Mouse (Mus musculus) megakaryocyte, embryonic 14.5 days (primary cell): ENCODE data around the gene Sla2. TPM values are rescaled to one million over a fixed set of nuclear protein-coding genes. Genes with fewer than 3 reads are reported as not detected.
"Not testable (repeated sequence)": the region's sequence is repeated elsewhere in the genome, so short reads cannot be mapped to it uniquely, and the experiment has no call there.

Experiments
- H3K27me3 ChIP-seq: replicated peaks from 2 replicates; pipeline ENCODE3; 2012; ENCODE audit warnings: inconsistent platforms
- H3K36me3 ChIP-seq: replicated peaks from 2 replicates; pipeline ENCODE3; 2012; ENCODE audit warnings: low read length, inconsistent platforms, mixed read lengths
- H3K4me1 ChIP-seq: 2 replicates; pipeline ENCODE4 v1.6.1; 2012; ENCODE audit warnings: inconsistent platforms
- H3K4me3 ChIP-seq: replicated peaks from 2 replicates; pipeline ENCODE3; 2012; ENCODE audit warnings: moderate library complexity, mild to moderate bottlenecking, inconsistent platforms
- H3K9me3 ChIP-seq: 2 replicates; pipeline ENCODE4 v1.6.1; 2012; ENCODE audit warnings: inconsistent platforms
- FLI1 ChIP-seq: IDR thresholded peaks from 2 replicates; pipeline ENCODE4 v1.6.1; 2012; ENCODE audit warnings: low read length, inconsistent platforms, mixed read lengths
- GATA1 ChIP-seq: IDR thresholded peaks from 3 replicates; pipeline ENCODE4 v1.6.1; 2012; ENCODE audit warnings: mixed read lengths, low read length, inconsistent platforms, borderline replicate concordance
- polyA plus RNA-seq: library from polyadenylated mRNA; stranded (reverse); fragments of >175 nt; gene quantifications from 2 replicates; pipeline ENCODE4 v1.2.3, GENCODE M21; 2012; ENCODE audit warnings: low replicate concordance; ENCODE audit not compliant: insufficient read depth

Sla2 gene
- 86.1 and 150 TPM in 2 replicates for polyA plus RNA-seq

GRCm38 (mm10) chr2:156887017-156887416, at the start of gene Sla2:
TSS of gene Sla2 (minus strand) at chr2:156887192.
- Histone ChIP-seq H3K36me3 (peaks cover 15% of the 10 kb centered on the region), H3K9me3 (no peaks in the 10 kb centered on the region), H3K4me3 (peak within 1 kb of the TSS; percentile 92), H3K4me1 (peaks cover 78% of the 10 kb centered on the region), H3K27me3 (peaks cover 2% of the 10 kb centered on the region)
- TF ChIP-seq GATA1: no peak
- no peak for TF ChIP-seq FLI1

- peaks cover 89% of the 10 kb centered on the region for H3K36me3 ChIP-seq
Observed at GRCm38 (mm10) chr2:156935005-156935404, 48.0 kb upstream of the Sla2 start.

GRCm38 (mm10) chr2:156933426-156933825, 46.4 kb upstream of the Sla2 start:
- peaks cover 45% of the 10 kb centered on the region for H3K4me1 ChIP-seq
- H3K27me3 ChIP-seq: no peaks in the 10 kb centered on the region
- peaks cover 88% of the 10 kb centered on the region for H3K36me3 ChIP-seq
- H3K4me3 ChIP-seq: no peak overlapping the region
- TF ChIP-seq GATA1: no peak
- TF ChIP-seq FLI1: no peak
- H3K9me3 ChIP-seq: no peaks in the 10 kb centered on the region

More at GRCm38 (mm10) chr2:156935005-156935404, 48.0 kb upstream of the Sla2 start:
- Histone ChIP-seq H3K4me3 (no peak overlapping the region), H3K27me3 (no peaks in the 10 kb centered on the region), H3K9me3 (no peaks in the 10 kb centered on the region), H3K4me1 (peaks cover 31% of the 10 kb centered on the region)
- TF ChIP-seq FLI1: no peak
- TF ChIP-seq GATA1: no peak

GRCm38 (mm10) chr2:156931421-156931820, 44.4 kb upstream of the Sla2 start:
- peaks cover 65% of the 10 kb centered on the region for H3K4me1 ChIP-seq
- TF ChIP-seq GATA1: no peak
- TF ChIP-seq FLI1: no peak
- no peaks in the 10 kb centered on the region for H3K9me3 ChIP-seq
- H3K36me3 ChIP-seq: peaks cover 90% of the 10 kb centered on the region
- no peaks in the 10 kb centered on the region for H3K27me3 ChIP-seq
- no peak overlapping the region for H3K4me3 ChIP-seq

- H3K4me3 ChIP-seq: no peak overlapping the region
- H3K9me3 ChIP-seq: 0 out of 2 replicates have a peak, but pooled peaks cover 4% of the 10 kb centered on the region
- peaks cover 90% of the 10 kb centered on the region for H3K36me3 ChIP-seq
- no peaks in the 10 kb centered on the region for H3K27me3 ChIP-seq
- H3K4me1 ChIP-seq: peaks cover 70% of the 10 kb centered on the region
- TF ChIP-seq FLI1 (no peak), GATA1 (no peak)
Observed at GRCm38 (mm10) chr2:156930549-156930948, 43.6 kb upstream of the Sla2 start.

GRCm38 (mm10) chr2:156929519-156930120, 42.6 kb upstream of the Sla2 start:
- Histone ChIP-seq H3K27me3 (no peaks in the 10 kb centered on the region), H3K9me3 (0 out of 2 replicates have a peak, but pooled peaks cover 5% of the 10 kb centered on the region), H3K36me3 (peaks cover 84% of the 10 kb centered on the region), H3K4me1 (peaks cover 75% of the 10 kb centered on the region), H3K4me3 (no peak overlapping the region)
- TF ChIP-seq FLI1 (no peak), GATA1 (no peak)

- TF ChIP-seq FLI1 (no peak), GATA1 (no peak)
- Histone ChIP-seq H3K27me3 (no peaks in the 10 kb centered on the region), H3K36me3 (peaks cover 79% of the 10 kb centered on the region), H3K9me3 (0 out of 2 replicates have a peak, but pooled peaks cover 5% of the 10 kb centered on the region), H3K4me3 (no peak overlapping the region), H3K4me1 (peaks cover 83% of the 10 kb centered on the region)
Observed at GRCm38 (mm10) chr2:156928606-156929005, 41.6 kb upstream of the Sla2 start.

- no peak for TF ChIP-seq FLI1
- TF ChIP-seq GATA1: no peak
- H3K27me3 ChIP-seq: no peaks in the 10 kb centered on the region
- H3K9me3 ChIP-seq: 0 out of 2 replicates have a peak, but pooled peaks cover 5% of the 10 kb centered on the region
- H3K36me3 ChIP-seq: peaks cover 70% of the 10 kb centered on the region
- H3K4me1 ChIP-seq: peaks cover 88% of the 10 kb centered on the region
- H3K4me3 ChIP-seq: no peak overlapping the region
Observed at GRCm38 (mm10) chr2:156927663-156928062, 40.7 kb upstream of the Sla2 start.

GRCm38 (mm10) chr2:156925611-156926010, 38.6 kb upstream of the Sla2 start:
- Histone ChIP-seq H3K36me3 (peaks cover 53% of the 10 kb centered on the region), H3K4me1 (peaks cover 90% of the 10 kb centered on the region)
- not testable (repeated sequence) for H3K9me3 ChIP-seq, H3K4me3 ChIP-seq, H3K27me3 ChIP-seq

- not testable (repeated sequence) for H3K27me3 ChIP-seq, H3K4me3 ChIP-seq, H3K9me3 ChIP-seq
- peaks cover 47% of the 10 kb centered on the region for H3K36me3 ChIP-seq
- H3K4me1 ChIP-seq: peaks cover 90% of the 10 kb centered on the region
Observed at GRCm38 (mm10) chr2:156925075-156925474, 38.1 kb upstream of the Sla2 start.
